Mouse (Mus musculus): ENCODE data around the gene Tnks1bp1.

GRCm38 (mm10) chr2:85030989-85031388 is 16.8 kb upstream of the Tnks1bp1 start:
- no peak for TF ChIP-seq CTCF (IDR thresholded peaks at IDR 0.05; ENCODE audit: borderline replicate concordance, insufficient read depth, low read length)
- no peak for TF ChIP-seq POLR2A (IDR thresholded peaks at IDR 0.05; ENCODE audit: low read depth, low read length)
